Mouse (Mus musculus): ENCODE measurements around the gene Tmem82. TPM values are rescaled to one million over a fixed set of nuclear protein-coding genes. Genes with fewer than 3 reads are reported as not detected.
A peak's percentile ranks its signal among the peaks of the same experiment; 100 is the strongest.
"Not testable (repeated sequence)": the region's sequence is repeated elsewhere in the genome, so short reads cannot be mapped to it uniquely, and the experiment has no call there.

Gene Tmem82
- polyA plus RNA-seq, 1 experiment from 2014 or later = 5.3 TPM

DNA sequence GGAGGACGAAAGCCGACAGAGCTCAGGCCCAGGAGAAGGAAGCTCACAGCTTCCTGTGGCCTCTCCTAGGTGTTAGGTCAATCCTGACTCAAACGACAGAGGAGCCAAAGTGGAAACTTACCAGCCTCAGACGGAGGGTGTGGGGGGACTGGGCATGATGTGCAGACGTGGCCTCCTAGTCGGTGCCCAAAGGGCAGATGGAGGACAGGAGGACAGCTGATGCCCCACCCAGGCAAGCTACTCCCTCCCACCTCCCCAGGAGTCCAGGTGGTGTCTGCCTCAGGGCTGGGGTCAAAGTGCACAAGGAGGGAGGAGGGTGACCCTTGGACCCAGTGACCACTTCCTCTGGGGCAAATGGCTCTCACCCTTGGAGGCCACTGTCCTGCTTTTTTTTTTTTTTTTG, 47.1 kb downstream of the Tmem82 start:
- Histone ChIP-seq H3K9me3 (replicated peaks; ENCODE audit: control insufficient read depth, low read length) (no peaks in the 10 kb centered on the region), H3K4me1 (ENCODE audit: control insufficient read depth, low read depth, low read length) (peaks cover 12% of the 10 kb centered on the region), H3K36me3 (ENCODE audit: control insufficient read depth, insufficient read depth) (no peaks in the 10 kb centered on the region), H3K9ac (ENCODE audit: low read depth, low read length) (no peak overlapping the region), H3K4me3 (ENCODE audit: low read depth, low read length) (no peak overlapping the region), H3K27me3 (ENCODE audit: control insufficient read depth, insufficient read depth, low read depth, low read length) (no peaks in the 10 kb centered on the region), H3K4me2 (ENCODE audit: low read depth, low read length) (no peak overlapping the region), H3K27ac (ENCODE audit: low read length) (0 out of 2 replicates have a peak overlapping the region, but pooled peaks have one; percentile 5)
- ATAC-seq (ENCODE audit: low read depth) = no peak
- 23% methylated on average over 6 of the region's 6 CpGs for WGBS (ENCODE audit: insufficient replicate concordance)

DNA sequence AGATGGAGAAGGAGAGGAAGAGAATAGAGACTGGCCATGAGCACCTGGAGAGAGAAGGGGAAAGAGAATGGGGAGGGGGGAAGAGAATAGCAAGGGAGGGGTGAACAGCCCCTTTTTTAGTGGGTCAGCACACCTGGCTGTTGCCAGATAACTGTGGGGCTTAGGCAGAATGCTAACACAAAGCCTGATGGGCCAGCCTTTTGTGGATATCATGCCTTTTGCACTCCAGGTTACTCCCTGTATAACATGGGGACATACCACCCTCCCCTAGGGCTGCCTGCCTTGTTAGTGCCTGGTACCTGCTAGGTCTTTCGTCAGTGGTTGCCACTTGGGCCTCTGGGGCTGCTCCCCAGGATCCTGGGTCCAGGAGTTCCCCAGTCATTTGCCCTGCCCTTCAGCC, 47.6 kb downstream of the Tmem82 start:
- Histone ChIP-seq H3K4me2 (ENCODE audit: low read depth, low read length) (no peak overlapping the region), H3K27me3 (ENCODE audit: control insufficient read depth, insufficient read depth, low read depth, low read length) (no peaks in the 10 kb centered on the region), H3K9me3 (replicated peaks; ENCODE audit: control insufficient read depth, low read length) (no peaks in the 10 kb centered on the region), H3K4me1 (ENCODE audit: control insufficient read depth, low read depth, low read length) (peaks cover 12% of the 10 kb centered on the region), H3K4me3 (ENCODE audit: low read depth, low read length) (no peak overlapping the region), H3K27ac (ENCODE audit: low read length) (no peak overlapping the region), H3K36me3 (ENCODE audit: control insufficient read depth, insufficient read depth) (no peaks in the 10 kb centered on the region), H3K9ac (ENCODE audit: low read depth, low read length) (no peak overlapping the region)
- WGBS (ENCODE audit: insufficient replicate concordance) = 62% methylated on average over 1 of the region's 1 CpGs
- ATAC-seq (ENCODE audit: low read depth) = no peak

DNA sequence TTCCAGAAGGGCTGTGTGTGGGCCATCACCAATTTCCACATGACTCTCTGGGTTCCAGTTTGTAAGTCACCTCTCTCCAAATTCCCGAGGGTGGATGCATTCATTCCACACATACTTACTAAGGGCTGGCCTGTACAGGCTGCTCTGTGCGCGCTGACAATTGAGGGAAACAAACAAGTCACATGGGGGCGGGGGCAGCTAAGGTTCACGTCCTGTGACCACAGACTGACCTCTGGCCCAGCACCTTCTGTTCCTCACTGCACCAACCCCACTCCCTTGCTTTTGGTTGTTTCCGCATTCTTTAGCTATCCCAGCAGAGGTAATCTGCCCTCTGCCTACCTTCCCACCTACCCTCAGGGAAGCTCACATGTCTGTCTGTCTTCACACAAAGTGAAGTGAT, 48.4 kb downstream of the Tmem82 start:
- Histone ChIP-seq H3K36me3 (ENCODE audit: control insufficient read depth, insufficient read depth) (no peaks in the 10 kb centered on the region), H3K9me3 (replicated peaks; ENCODE audit: control insufficient read depth, low read length) (no peaks in the 10 kb centered on the region), H3K4me3 (ENCODE audit: low read depth, low read length) (no peak overlapping the region), H3K4me2 (ENCODE audit: low read depth, low read length) (no peak overlapping the region), H3K9ac (ENCODE audit: low read depth, low read length) (no peak overlapping the region), H3K4me1 (ENCODE audit: control insufficient read depth, low read depth, low read length) (peaks cover 10% of the 10 kb centered on the region), H3K27me3 (ENCODE audit: control insufficient read depth, insufficient read depth, low read depth, low read length) (no peaks in the 10 kb centered on the region), H3K27ac (ENCODE audit: low read length) (no peak overlapping the region)
- WGBS (ENCODE audit: insufficient replicate concordance) = 57% methylated on average over 6 of the region's 6 CpGs
- ATAC-seq (ENCODE audit: low read depth) = peak; percentile 46

DNA sequence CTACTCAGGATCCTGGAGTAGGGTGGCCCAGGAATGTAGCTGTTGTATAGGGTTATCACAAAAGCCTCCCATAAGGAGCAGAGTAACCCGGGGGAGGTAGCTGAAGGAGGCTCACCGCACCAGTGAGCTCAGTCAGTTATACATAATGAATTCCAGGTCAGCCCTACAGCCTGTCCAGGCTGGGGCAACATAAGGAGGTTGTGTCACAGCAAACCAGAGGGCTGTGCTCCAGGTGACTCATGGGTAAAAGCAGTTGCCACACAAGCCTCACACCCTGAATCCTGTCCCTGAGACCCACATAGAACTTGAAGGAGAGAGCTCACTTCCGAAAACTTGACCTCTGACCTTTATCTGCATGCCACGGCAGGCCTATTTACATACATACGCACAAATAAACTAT, 49.5 kb downstream of the Tmem82 start:
- peaks cover 8% of the 10 kb centered on the region for H3K4me1 ChIP-seq (ENCODE audit: control insufficient read depth, low read depth, low read length)
- H3K4me3 ChIP-seq (ENCODE audit: low read depth, low read length) = no peak overlapping the region
- no peaks in the 10 kb centered on the region for H3K36me3 ChIP-seq (ENCODE audit: control insufficient read depth, insufficient read depth)
- no peak overlapping the region for H3K27ac ChIP-seq (ENCODE audit: low read length)
- ATAC-seq (ENCODE audit: low read depth) = no peak
- no peaks in the 10 kb centered on the region for H3K27me3 ChIP-seq (ENCODE audit: control insufficient read depth, insufficient read depth, low read depth, low read length)
- H3K9me3 ChIP-seq (replicated peaks; ENCODE audit: control insufficient read depth, low read length) = no peaks in the 10 kb centered on the region
- H3K9ac ChIP-seq (ENCODE audit: low read depth, low read length) = no peak overlapping the region
- H3K4me2 ChIP-seq (ENCODE audit: low read depth, low read length) = no peak overlapping the region
- WGBS (ENCODE audit: insufficient replicate concordance) = 76% methylated on average over 5 of the region's 5 CpGs

DNA sequence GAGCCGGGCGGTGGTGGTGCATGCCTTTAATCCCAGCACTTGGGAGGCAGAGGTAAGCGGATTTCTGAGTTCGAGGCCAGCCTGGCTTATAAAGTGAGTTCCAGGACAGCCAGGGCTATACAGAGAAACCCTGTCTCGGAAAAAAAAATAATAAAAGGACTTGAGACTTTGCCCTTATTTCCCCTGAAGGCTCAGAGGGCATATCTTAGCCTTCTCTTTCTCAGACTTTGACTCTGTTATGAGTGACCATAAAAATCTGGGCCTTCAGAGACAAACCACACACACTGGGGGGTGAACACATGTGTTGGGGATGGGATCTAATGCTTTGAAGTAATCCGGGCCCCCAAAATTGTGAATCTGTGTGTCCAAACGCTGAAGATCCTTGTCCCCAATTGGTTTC, 51.3 kb downstream of the Tmem82 start:
- not testable (repeated sequence) for H3K9ac ChIP-seq (ENCODE audit: low read depth, low read length); H3K36me3 ChIP-seq (ENCODE audit: control insufficient read depth, insufficient read depth); H3K9me3 ChIP-seq (replicated peaks; ENCODE audit: control insufficient read depth, low read length); H3K4me1 ChIP-seq (ENCODE audit: control insufficient read depth, low read depth, low read length); H3K4me3 ChIP-seq (ENCODE audit: low read depth, low read length); H3K4me2 ChIP-seq (ENCODE audit: low read depth, low read length); ATAC-seq (ENCODE audit: low read depth); H3K27ac ChIP-seq (ENCODE audit: low read length); H3K27me3 ChIP-seq (ENCODE audit: control insufficient read depth, insufficient read depth, low read depth, low read length)
- 67% methylated on average over 7 of the region's 7 CpGs for WGBS (ENCODE audit: insufficient replicate concordance)

DNA sequence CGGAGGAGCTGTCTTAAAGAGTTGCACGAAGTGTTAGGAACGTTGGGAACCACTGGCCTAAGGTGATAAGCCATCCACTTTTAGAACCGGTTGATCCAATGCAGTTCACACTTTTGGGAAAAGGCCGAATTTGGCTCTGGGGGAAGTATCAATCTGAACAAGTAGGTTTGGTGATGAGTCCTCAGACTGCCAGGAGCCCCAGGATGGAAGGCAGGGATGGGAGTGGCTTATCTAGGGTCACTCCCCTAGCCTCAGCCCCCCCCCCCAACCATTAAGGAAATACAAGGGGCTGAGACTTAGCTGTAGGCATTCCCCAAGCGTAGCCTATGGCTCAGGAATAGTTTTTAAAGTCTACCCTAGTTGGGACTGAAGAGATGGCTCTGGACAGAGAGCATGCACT, 52.2 kb downstream of the Tmem82 start:
- H3K27me3 ChIP-seq (ENCODE audit: control insufficient read depth, insufficient read depth, low read depth, low read length) = no peaks in the 10 kb centered on the region
- no peak for ATAC-seq (ENCODE audit: low read depth)
- no peak overlapping the region for H3K27ac ChIP-seq (ENCODE audit: low read length)
- H3K9ac ChIP-seq (ENCODE audit: low read depth, low read length) = no peak overlapping the region
- no peak overlapping the region for H3K4me2 ChIP-seq (ENCODE audit: low read depth, low read length)
- H3K9me3 ChIP-seq (replicated peaks; ENCODE audit: control insufficient read depth, low read length) = no peaks in the 10 kb centered on the region
- peaks cover under 1% of the 10 kb centered on the region for H3K4me1 ChIP-seq (ENCODE audit: control insufficient read depth, low read depth, low read length)
- H3K36me3 ChIP-seq (ENCODE audit: control insufficient read depth, insufficient read depth) = no peaks in the 10 kb centered on the region
- WGBS (ENCODE audit: insufficient replicate concordance) = 64% methylated on average over 6 of the region's 6 CpGs
- no peak overlapping the region for H3K4me3 ChIP-seq (ENCODE audit: low read depth, low read length)

DNA sequence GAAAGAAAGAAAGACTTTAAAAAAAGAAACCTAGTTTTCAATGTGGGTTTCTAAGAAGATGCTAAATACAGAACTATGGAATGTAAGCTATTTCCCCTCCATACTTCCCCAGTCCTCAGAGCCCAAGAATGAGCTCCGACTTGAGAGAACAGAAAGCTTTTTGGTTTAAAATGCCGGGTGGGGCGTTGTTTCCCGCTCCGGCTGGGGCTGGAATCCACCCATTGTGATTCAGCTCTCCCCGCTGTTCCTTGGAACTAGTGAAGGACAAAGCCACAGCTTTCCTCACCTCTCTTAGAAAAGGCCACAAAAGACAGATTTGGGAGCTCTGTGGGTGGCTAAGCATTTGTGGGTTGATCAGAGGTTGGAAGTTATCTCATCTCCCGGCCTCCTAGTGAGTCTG, 53.1 kb downstream of the Tmem82 start:
- Histone ChIP-seq H3K27me3 (ENCODE audit: control insufficient read depth, insufficient read depth, low read depth, low read length) (no peaks in the 10 kb centered on the region), H3K4me1 (ENCODE audit: control insufficient read depth, low read depth, low read length) (no peaks in the 10 kb centered on the region; the same call in 1 of the 2 replicates), H3K4me2 (ENCODE audit: low read depth, low read length) (no peak overlapping the region), H3K36me3 (ENCODE audit: control insufficient read depth, insufficient read depth) (no peaks in the 10 kb centered on the region), H3K4me3 (ENCODE audit: low read depth, low read length) (no peak overlapping the region), H3K27ac (ENCODE audit: low read length) (no peak overlapping the region), H3K9ac (ENCODE audit: low read depth, low read length) (no peak overlapping the region), H3K9me3 (replicated peaks; ENCODE audit: control insufficient read depth, low read length) (no peaks in the 10 kb centered on the region)
- 57% methylated on average over 7 of the region's 7 CpGs for WGBS (ENCODE audit: insufficient replicate concordance)
- ATAC-seq (ENCODE audit: low read depth) = no peak

DNA sequence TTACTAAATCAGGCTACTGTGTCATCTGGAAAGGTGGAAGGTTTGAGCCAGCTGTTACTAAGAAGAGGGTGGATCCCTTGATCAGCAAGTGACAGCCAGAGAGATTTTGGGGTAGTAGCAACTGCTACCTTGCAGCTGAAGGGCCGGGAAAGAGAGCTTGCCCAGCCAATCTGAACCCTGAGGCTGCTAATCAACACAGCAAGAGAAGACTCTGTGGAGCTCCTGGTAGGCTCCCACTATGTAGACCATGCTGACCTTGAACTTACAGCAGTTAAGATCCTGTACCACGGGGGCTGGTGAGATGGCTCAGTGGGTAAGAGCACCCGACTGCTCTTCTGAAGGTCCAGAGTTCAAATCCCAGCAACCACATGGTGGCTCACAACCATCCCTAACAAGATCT, 53.8 kb downstream of the Tmem82 start:
- no peak overlapping the region for H3K4me2 ChIP-seq (ENCODE audit: low read depth, low read length)
- no peak overlapping the region for H3K9ac ChIP-seq (ENCODE audit: low read depth, low read length)
- H3K9me3 ChIP-seq (replicated peaks; ENCODE audit: control insufficient read depth, low read length) = no peaks in the 10 kb centered on the region
- H3K27me3 ChIP-seq (ENCODE audit: control insufficient read depth, insufficient read depth, low read depth, low read length) = no peaks in the 10 kb centered on the region
- peaks cover 2% of the 10 kb centered on the region for H3K4me1 ChIP-seq (ENCODE audit: control insufficient read depth, low read depth, low read length)
- 44% methylated on average over 3 of the region's 3 CpGs for WGBS (ENCODE audit: insufficient replicate concordance)
- no peaks in the 10 kb centered on the region for H3K36me3 ChIP-seq (ENCODE audit: control insufficient read depth, insufficient read depth)
- H3K27ac ChIP-seq (ENCODE audit: low read length) = no peak overlapping the region
- ATAC-seq (ENCODE audit: low read depth) = no peak
- H3K4me3 ChIP-seq (ENCODE audit: low read depth, low read length) = no peak overlapping the region

DNA sequence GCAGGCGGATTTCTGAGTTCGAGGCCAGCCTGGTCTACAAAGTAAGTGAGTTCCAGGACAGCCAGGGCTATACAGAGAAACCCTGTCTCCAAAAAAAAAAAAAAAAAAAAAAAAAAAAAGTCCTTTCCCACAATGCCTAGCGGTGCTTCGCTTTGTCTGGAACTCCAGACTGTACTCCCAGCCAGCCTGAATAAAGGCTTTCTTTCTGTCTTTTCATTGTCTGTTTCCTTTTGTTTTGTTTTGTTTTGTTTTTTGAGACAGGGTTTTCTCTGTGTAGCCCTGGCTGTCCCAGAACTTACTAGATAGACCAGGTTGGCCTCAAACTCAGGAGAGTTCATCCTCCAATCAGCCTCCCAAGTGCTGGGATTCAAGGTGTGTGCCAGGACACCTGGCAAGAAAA, 54.2 kb downstream of the Tmem82 start:
- Histone ChIP-seq H3K9me3 (replicated peaks; ENCODE audit: control insufficient read depth, low read length) (no peaks in the 10 kb centered on the region), H3K27me3 (ENCODE audit: control insufficient read depth, insufficient read depth, low read depth, low read length) (no peaks in the 10 kb centered on the region), H3K27ac (ENCODE audit: low read length) (no peak overlapping the region), H3K4me2 (ENCODE audit: low read depth, low read length) (no peak overlapping the region), H3K4me1 (ENCODE audit: control insufficient read depth, low read depth, low read length) (peaks cover 7% of the 10 kb centered on the region), H3K9ac (ENCODE audit: low read depth, low read length) (no peak overlapping the region), H3K4me3 (ENCODE audit: low read depth, low read length) (no peak overlapping the region), H3K36me3 (ENCODE audit: control insufficient read depth, insufficient read depth) (no peaks in the 10 kb centered on the region)
- 75% methylated on average over 4 of the region's 4 CpGs for WGBS (ENCODE audit: insufficient replicate concordance)
- no peak for ATAC-seq (ENCODE audit: low read depth)

Data from liver, embryonic 16.5 days (tissue).